Mouse (Mus musculus): ENCODE results near the gene Nipsnap2.
A peak's percentile ranks its signal among the peaks of the same experiment; 100 is the strongest.
"Not testable (repeated sequence)": the region's sequence is repeated elsewhere in the genome, so short reads cannot be mapped to it uniquely, and the experiment has no call there.

The Nipsnap2 gene

GRCm38 (mm10) chr5:129761865-129762540, 37.1 kb downstream of the Nipsnap2 start:
- no peak for DNase-seq (ENCODE audit: low read depth)

GRCm38 (mm10) chr5:129770443-129771355, 45.8 kb downstream of the Nipsnap2 start:
- no peak for DNase-seq (ENCODE audit: low read depth)

GRCm38 (mm10) chr5:129772433-129772832, 47.6 kb downstream of the Nipsnap2 start:
- DNase-seq (ENCODE audit: low read depth), result no peak

- DNase-seq (ENCODE audit: low read depth), result not testable (repeated sequence)
Measured at GRCm38 (mm10) chr5:129773330-129773729, 48.5 kb downstream of the Nipsnap2 start.

- no peak for DNase-seq (ENCODE audit: low read depth)
Measured at GRCm38 (mm10) chr5:129774661-129775060, 49.8 kb downstream of the Nipsnap2 start.

- DNase-seq (ENCODE audit: low read depth), result no peak
Measured at GRCm38 (mm10) chr5:129778348-129778995, 53.6 kb downstream of the Nipsnap2 start.

GRCm38 (mm10) chr5:129778996-129779716, 54.3 kb downstream of the Nipsnap2 start:
- DNase-seq (ENCODE audit: low read depth), result peak; percentile 63

- DNase-seq (ENCODE audit: low read depth), result no peak
Measured at GRCm38 (mm10) chr5:129780131-129780530, 55.3 kb downstream of the Nipsnap2 start.

GRCm38 (mm10) chr5:129782211-129782610, 57.3 kb downstream of the Nipsnap2 start:
- DNase-seq (ENCODE audit: low read depth), result peak; percentile 50

GRCm38 (mm10) chr5:129785235-129785870, 60.5 kb downstream of the Nipsnap2 start:
- no peak for DNase-seq (ENCODE audit: low read depth)

GRCm38 (mm10) chr5:129786161-129786560, 61.3 kb downstream of the Nipsnap2 start:
- no peak for DNase-seq (ENCODE audit: low read depth)

- DNase-seq (ENCODE audit: low read depth), result peak; percentile 99
Measured at GRCm38 (mm10) chr5:129786818-129787790, 62.2 kb downstream of the Nipsnap2 start, which contains the start of gene Psph. Gene Psph, minus strand, starts transcription at chr5:129787449.

- no peak for DNase-seq (ENCODE audit: low read depth)
Measured at GRCm38 (mm10) chr5:129787818-129788593, 63.1 kb downstream of the Nipsnap2 start.

GRCm38 (mm10) chr5:129790591-129790990, 65.7 kb downstream of the Nipsnap2 start:
- not testable (repeated sequence) for DNase-seq (ENCODE audit: low read depth)
